Mouse (Mus musculus): ENCODE results near the gene Duox1.

Gene Duox1

DNA sequence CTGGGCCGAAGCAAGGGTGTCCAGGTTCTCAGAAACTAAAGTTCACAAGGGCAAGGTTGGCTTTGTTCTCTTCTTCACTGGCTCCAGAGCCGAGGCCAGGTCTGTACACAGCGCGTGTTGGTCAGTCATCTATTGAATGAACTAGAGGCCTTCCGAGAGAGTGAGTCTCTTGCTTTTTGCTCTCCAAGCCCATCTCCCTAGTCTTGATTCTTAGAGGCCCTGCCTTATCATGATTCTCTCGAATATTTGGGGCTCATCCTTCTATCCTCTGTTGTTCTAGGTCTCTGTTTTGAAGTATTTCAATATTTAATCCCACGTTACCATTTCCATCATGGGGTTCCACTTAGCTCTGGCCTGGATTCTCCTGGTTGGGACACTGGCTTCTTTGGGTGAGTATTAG is at the start of gene Duox1:
Gene Duox1 (plus strand): TSS at position 301 of the 400 bp plus-strand sequence.
- no peak for DNase-seq (ENCODE audit: low read depth, low spot score)

DNA sequence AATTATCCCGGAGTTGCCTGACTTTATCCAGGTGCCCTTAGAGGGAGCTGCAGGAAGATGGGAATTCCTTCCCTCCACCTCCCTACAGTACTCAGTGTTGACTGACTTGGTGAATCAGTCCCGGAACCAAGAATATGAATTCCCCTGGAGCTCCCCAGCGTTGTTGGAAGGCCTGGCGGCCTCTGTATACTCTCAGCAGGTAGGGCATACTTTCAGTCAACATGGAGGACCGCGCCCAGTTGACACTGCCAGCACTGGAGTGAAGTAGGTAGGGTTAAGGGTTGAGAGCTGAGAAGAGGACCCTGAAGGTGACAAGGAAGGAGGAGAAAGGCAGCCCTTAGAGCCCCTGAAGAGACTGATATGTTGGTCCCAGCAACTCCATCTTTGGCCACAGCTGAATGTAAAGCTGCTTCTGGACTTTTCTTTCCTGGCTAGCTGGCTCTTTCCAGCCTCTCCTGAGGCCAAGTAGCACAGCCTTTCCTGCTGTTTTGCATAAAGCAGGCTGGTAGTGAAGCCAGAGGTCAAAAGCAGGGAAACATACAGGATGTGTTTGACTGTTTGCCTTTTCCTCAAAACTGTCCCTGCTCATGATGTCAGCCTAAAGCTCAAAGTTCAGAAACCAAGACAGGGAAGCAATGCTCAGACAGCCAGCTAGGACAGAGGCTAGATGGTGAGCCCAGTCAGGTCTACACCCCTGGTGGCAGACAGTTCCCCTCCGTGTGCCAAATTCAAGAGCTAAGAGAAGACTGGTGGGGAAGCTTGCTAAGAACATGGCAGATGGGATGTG is 48.9 kb upstream of the Duox1 start:
- no peak for DNase-seq (ENCODE audit: low read depth, low spot score)

GRCm38 (mm10) chr2:122278769-122279168 is 36.7 kb upstream of the Duox1 start:
- no peak for DNase-seq (ENCODE audit: low read depth, low spot score)

DNA sequence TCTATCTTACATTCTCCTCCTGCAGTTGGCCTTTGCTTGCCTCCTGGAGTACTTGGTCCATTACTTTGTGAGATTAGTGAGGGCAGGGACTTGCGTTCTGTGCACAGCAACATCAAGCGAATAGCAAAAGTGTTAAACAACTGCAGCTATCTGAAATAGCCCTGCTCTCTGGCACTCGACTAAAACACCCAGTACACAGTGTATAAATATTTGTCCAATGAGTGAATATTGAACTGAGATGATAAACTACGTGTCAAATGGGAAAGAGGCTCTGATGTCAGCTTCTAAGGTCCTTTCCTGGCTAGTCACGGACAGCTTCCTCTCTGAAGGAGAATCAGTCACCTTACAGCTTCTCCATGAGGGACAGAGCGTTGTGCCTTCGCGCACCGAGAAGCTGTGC is 31.4 kb upstream of the Duox1 start:
- no peak for DNase-seq (ENCODE audit: low read depth, low spot score)

GRCm38 (mm10) chr2:122286137-122286536 is 29.3 kb upstream of the Duox1 start:
- no peak for DNase-seq (ENCODE audit: low read depth, low spot score)

GRCm38 (mm10) chr2:122294916-122295315 is 20.6 kb upstream of the Duox1 start:
- no peak for DNase-seq (ENCODE audit: low read depth, low spot score)

GRCm38 (mm10) chr2:122297271-122298095 is 18.0 kb upstream of the Duox1 start:
- no peak for DNase-seq (ENCODE audit: low read depth, low spot score)

- DNase-seq (ENCODE audit: low read depth, low spot score) = no peak
These were observed 17.4 kb upstream of the Duox1 start, which contains the start of gene Duox2 for GRCm38 (mm10) chr2:122298096-122298499. TSS of gene Duox2 (minus strand) at chr2:122298449.

- no peak for DNase-seq (ENCODE audit: low read depth, low spot score)
These were observed 16.6 kb upstream of the Duox1 start, which contains the start of gene Duoxa2 for GRCm38 (mm10) chr2:122298596-122299490. TSS of gene Duoxa2 (plus strand) at chr2:122298900.

GRCm38 (mm10) chr2:122299911-122300655 is 15.4 kb upstream of the Duox1 start:
- DNase-seq (ENCODE audit: low read depth, low spot score) = no peak

DNA sequence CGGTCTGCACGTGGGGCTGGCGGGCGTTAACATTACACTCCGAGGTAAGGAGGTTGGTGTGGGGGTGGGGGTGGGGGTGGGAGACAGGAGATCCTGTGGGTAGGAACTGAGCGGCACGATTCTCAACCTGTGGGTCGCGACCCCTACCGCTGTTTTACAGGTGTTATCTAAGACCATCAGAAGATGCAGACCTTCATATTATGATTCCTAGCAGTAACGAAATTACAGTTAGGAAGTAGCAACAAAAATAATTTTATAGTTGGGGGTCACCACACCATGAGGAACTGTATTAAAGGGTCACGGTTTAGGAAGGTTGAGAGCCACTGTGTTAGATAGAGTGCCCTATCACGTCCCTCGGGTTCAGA is 14.8 kb upstream of the Duox1 start:
- DNase-seq (ENCODE audit: low read depth, low spot score) = no peak

DNA sequence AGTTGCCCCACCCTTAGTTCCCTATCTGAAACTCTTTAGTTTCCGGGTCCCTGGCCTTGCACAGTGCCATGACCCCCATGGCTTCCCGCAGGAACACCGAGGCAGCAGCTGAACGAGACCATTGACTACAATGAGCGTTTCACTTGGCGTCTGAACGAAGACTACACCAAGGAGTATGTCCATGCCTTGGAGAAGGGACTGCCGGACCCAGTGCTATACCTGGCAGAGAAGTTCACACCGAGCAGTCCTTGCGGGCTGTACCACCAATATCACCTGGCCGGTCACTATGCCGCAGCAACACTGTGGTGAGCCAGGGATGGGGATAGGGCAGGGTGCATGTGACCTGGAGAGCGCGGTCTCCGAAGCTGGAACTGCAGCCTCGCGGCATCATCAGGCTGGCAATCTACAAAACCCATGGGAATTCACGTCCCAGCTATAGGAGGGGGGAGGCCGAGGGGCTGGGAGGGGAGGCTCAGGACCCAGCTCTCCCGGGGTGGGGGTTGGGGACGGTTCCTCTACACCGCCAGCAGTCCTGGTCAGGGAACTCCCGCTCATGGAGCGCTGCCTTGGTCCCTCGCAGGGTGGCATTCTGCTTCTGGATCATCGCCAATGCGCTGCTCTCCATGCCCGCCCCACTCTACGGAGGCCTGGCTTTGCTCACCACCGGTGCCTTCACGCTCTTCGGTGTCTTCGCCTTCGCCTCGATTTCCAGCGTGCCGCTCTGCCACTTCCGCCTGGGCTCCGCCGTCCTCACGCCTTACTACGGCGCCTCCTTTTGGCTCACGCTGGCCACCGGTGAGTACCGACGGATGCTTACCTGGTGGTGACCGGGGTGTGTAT is 14.2 kb upstream of the Duox1 start:
- no peak for DNase-seq (ENCODE audit: low read depth, low spot score)

- DNase-seq (ENCODE audit: low read depth, low spot score) = no peak
These were observed 13.4 kb upstream of the Duox1 start for GRCm38 (mm10) chr2:122301921-122302573.

- DNase-seq (ENCODE audit: low read depth, low spot score) = peak; percentile 70
These were observed 12.8 kb upstream of the Duox1 start for GRCm38 (mm10) chr2:122302574-122303241.

- DNase-seq (ENCODE audit: low read depth, low spot score) = no peak
These were observed 10.9 kb upstream of the Duox1 start for GRCm38 (mm10) chr2:122304544-122304943.

DNA sequence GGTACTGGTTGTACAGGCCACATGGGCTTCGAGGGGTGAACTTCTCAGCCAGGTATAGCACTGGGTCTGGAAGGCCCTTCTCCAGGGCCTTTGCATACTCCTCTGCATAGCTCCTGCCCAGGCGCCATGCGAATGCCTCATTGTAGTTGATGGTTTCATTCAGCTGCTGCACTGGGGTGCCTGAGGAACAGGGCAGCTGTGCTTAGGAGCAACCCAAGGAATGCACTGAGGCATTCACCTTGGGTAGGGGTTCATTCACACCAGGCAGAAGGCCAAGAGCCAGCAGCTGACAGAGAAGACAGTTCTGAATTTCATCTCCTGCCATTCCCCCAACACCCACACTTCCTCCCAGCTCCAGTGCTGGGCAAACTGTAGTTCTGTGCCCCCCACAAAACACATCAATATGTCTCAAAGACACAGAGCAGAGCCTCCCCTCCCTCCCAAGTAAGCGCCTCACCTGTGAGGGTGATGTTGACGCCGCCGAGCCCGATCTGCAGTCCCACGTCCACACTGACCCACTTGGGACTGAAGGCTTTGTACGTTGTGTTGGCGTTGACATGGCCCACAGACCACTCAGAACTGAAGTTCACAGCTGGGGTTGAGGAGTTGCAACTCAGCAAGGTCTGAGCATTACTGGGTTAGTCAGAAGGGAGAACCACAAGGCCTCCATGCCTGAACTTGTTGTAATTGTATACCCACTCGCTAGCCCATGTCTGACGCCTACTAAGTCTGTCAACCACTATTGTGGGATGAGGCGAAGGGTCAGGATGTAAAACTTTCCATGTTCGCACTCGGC is 10.2 kb upstream of the Duox1 start:
- DNase-seq (ENCODE audit: low read depth, low spot score) = no peak

DNA sequence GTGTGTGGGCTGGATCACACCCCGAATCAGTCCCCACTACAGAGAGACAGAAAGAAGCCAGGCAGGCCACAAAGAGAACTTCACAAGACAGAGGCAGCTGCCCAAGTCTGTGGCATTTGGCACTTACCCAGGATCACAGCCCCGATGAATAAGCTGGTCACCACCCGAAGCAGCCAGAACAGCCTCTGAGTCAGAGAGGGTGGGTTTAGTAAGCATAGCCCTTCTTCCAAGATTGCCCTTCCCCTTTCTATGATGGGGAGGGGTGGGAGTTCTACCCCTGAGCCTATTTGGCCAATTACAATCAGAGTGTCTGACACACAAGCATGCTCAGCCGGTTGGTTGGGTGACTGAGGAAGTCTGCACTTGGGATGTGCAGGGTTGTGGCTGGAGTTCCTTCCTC is 9.3 kb upstream of the Duox1 start:
- DNase-seq (ENCODE audit: low read depth, low spot score) = no peak

GRCm38 (mm10) chr2:122309647-122310046 is 5.8 kb upstream of the Duox1 start:
- no peak for DNase-seq (ENCODE audit: low read depth, low spot score)

All from WW6 (cell line).